Mouse (Mus musculus): ENCODE data around the gene Pdk1.

DNA sequence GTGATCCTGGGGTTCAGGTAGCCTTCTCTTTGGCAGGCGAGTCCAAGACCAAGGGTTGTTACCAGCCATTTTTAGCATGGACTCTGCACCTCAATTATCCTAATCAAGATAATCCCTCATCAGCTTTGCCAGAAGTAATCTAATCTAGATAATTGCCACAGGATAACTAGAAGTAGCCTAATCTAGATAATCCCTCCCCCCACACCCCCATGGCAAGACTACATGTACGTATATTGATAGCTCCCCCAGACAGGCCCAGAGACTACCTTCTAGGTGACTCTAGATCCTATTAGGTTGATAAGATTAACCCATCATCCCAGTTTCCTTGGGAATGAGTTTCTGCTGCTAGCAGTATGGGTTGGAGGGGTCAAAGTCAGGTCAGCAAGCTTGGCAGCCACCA lies 18.5 kb downstream of the Pdk1 start:
- TF ChIP-seq CTCF (conservative IDR thresholded peaks at IDR 0.05; ENCODE audit: low read length): no peak
- no peak for TF ChIP-seq NANOG (IDR thresholded peaks at IDR 0.05; ENCODE audit: borderline replicate concordance, low read length)
- TF ChIP-seq POU5F1 (IDR thresholded peaks at IDR 0.05; ENCODE audit: borderline replicate concordance, low read length): no peak

Measured in E14TG2a.4 (cell line).